Mouse (Mus musculus) C2C12 (cell line): ENCODE results near the gene Lamb2. TPM values are rescaled to one million over a fixed set of nuclear protein-coding genes. Genes with fewer than 3 reads are reported as not detected.
A peak's percentile ranks its signal among the peaks of the same experiment; 100 is the strongest.

Source experiments
- H3K27me3 ChIP-seq: one replicate; pipeline ENCODE4 v1.6.1; 2011; ENCODE audit not compliant: control insufficient read depth, insufficient read depth, insufficient read length
- H3K36me3 ChIP-seq: one replicate; pipeline ENCODE4 v1.6.1; 2011; ENCODE audit not compliant: control insufficient read depth, insufficient read depth
- H3K4me3 ChIP-seq: one replicate; pipeline ENCODE4 v1.5.1; 2011; ENCODE audit warnings: mild to moderate bottlenecking, control low read depth; ENCODE audit not compliant: poor library complexity, insufficient read depth, severe bottlenecking
- H3K79me2 ChIP-seq: one replicate; pipeline ENCODE4 v1.6.1; 2011; ENCODE audit not compliant: control insufficient read depth, insufficient read depth
- H3K79me3 ChIP-seq: one replicate; pipeline ENCODE4 v1.6.1; 2011; ENCODE audit warnings: low read depth, control low read depth
- H3ac ChIP-seq: one replicate; pipeline ENCODE3; 2011; ENCODE audit warnings: low read depth; ENCODE audit not compliant: control insufficient read depth, insufficient read length
- CEBPB ChIP-seq: IDR thresholded peaks from one replicate; pipeline ENCODE4 v1.6.1; 2011; ENCODE audit warnings: low read depth, mild to moderate bottlenecking, control low read depth, moderate library complexity
- CTCF ChIP-seq: IDR thresholded peaks from one replicate; pipeline ENCODE4 v1.5.1; 2011; ENCODE audit not compliant: control insufficient read depth, insufficient read depth, insufficient read length
- FOSL1 ChIP-seq: IDR thresholded peaks from one replicate; pipeline ENCODE4 v1.8.0; 2011; ENCODE audit warnings: mild to moderate bottlenecking, low read length; ENCODE audit not compliant: poor library complexity, insufficient read depth, severe bottlenecking
- MAX ChIP-seq: IDR thresholded peaks from one replicate; pipeline ENCODE4 v1.6.1; 2011; ENCODE audit warnings: mild to moderate bottlenecking, control low read depth
- MYOD1 ChIP-seq: IDR thresholded peaks from one replicate; pipeline ENCODE4 v1.6.1; 2011; ENCODE audit warnings: low read depth; ENCODE audit not compliant: control insufficient read depth, insufficient read length
- MYOG ChIP-seq: IDR thresholded peaks from one replicate; pipeline ENCODE4 v1.6.1; 2011; ENCODE audit not compliant: control insufficient read depth, insufficient read length; ENCODE audit errors: extremely low read depth
- USF1 ChIP-seq: IDR thresholded peaks from one replicate; pipeline ENCODE4 v1.6.1; 2011; ENCODE audit warnings: low read depth, mild to moderate bottlenecking, control low read depth, moderate library complexity
- polyA plus RNA-seq: library from polyadenylated mRNA; unstranded; fragments of >200 nt; fragmentation: generic; extraction: Trizol; gene quantifications from one replicate; pipeline ENCODE4 v1.2.1, GENCODE M21; 2012; ENCODE audit warnings: missing spikeins

The Lamb2 gene
- polyA plus RNA-seq, 1 experiment: 36.3 TPM

- H3K27me3 ChIP-seq: no peaks in the 10 kb centered on the region
- H3K4me3 ChIP-seq: peak overlapping the region; percentile 92
- peaks cover 18% of the 10 kb centered on the region for H3K79me3 ChIP-seq
- peak overlapping the region; percentile 38 for H3ac ChIP-seq
- peaks cover 18% of the 10 kb centered on the region for H3K36me3 ChIP-seq
- peaks cover 39% of the 10 kb centered on the region for H3K79me2 ChIP-seq
- no peak for TF ChIP-seq FOSL1
- TF ChIP-seq CEBPB: no peak
- no peak for TF ChIP-seq MAX
- TF ChIP-seq MYOD1: no peak
- no peak for TF ChIP-seq CTCF
- TF ChIP-seq MYOG: no peak
- no peak for TF ChIP-seq USF1
Observed at GRCm38 (mm10) chr9:108461675-108462074, 17.9 kb upstream of the Lamb2 start.

GRCm38 (mm10) chr9:108462192-108462591, 17.3 kb upstream of the Lamb2 start:
- Histone ChIP-seq H3K79me3 (peaks cover 18% of the 10 kb centered on the region), H3K36me3 (peaks cover 18% of the 10 kb centered on the region), H3ac (no peak overlapping the region), H3K4me3 (no peak overlapping the region), H3K27me3 (no peaks in the 10 kb centered on the region), H3K79me2 (peaks cover 39% of the 10 kb centered on the region)
- no peak for TF ChIP-seq CEBPB
- TF ChIP-seq MAX: no peak
- TF ChIP-seq CTCF: no peak
- TF ChIP-seq FOSL1: no peak
- no peak for TF ChIP-seq MYOG
- no peak for TF ChIP-seq MYOD1
- TF ChIP-seq USF1: no peak

GRCm38 (mm10) chr9:108463713-108464112, 15.8 kb upstream of the Lamb2 start:
- Histone ChIP-seq H3K36me3 (peaks cover 18% of the 10 kb centered on the region), H3K79me2 (peaks cover 39% of the 10 kb centered on the region), H3ac (no peak overlapping the region), H3K27me3 (no peaks in the 10 kb centered on the region), H3K4me3 (no peak overlapping the region), H3K79me3 (peaks cover 18% of the 10 kb centered on the region)
- TF ChIP-seq USF1 (no peak), CEBPB (no peak), MYOG (no peak), MAX (no peak), MYOD1 (no peak), CTCF (no peak), FOSL1 (no peak)

- no peaks in the 10 kb centered on the region for H3K27me3 ChIP-seq
- peaks cover 18% of the 10 kb centered on the region for H3K36me3 ChIP-seq
Observed at GRCm38 (mm10) chr9:108466219-108466618, 13.3 kb upstream of the Lamb2 start.

GRCm38 (mm10) chr9:108469430-108469829, 10.1 kb upstream of the Lamb2 start:
- H3K4me3 ChIP-seq: no peak overlapping the region
- no peaks in the 10 kb centered on the region for H3K27me3 ChIP-seq
- TF ChIP-seq CTCF: no peak
- TF ChIP-seq USF1: no peak
- no peak for TF ChIP-seq FOSL1
- TF ChIP-seq MAX: no peak
- TF ChIP-seq MYOD1: no peak
- no peak for TF ChIP-seq CEBPB
- TF ChIP-seq MYOG: no peak
- no peaks in the 10 kb centered on the region for H3K79me3 ChIP-seq
- no peaks in the 10 kb centered on the region for H3K79me2 ChIP-seq
- H3ac ChIP-seq: no peak overlapping the region
- peaks cover 11% of the 10 kb centered on the region for H3K36me3 ChIP-seq

More at GRCm38 (mm10) chr9:108466219-108466618, 13.3 kb upstream of the Lamb2 start:
- Histone ChIP-seq H3K4me3 (no peak overlapping the region), H3K79me2 (peaks cover 31% of the 10 kb centered on the region), H3K79me3 (peaks cover 12% of the 10 kb centered on the region), H3ac (no peak overlapping the region)
- TF ChIP-seq MYOD1 (no peak), MYOG (no peak), USF1 (no peak), MAX (no peak)

- Histone ChIP-seq H3K4me3 (no peak overlapping the region), H3K36me3 (peaks cover 7% of the 10 kb centered on the region), H3K79me3 (no peaks in the 10 kb centered on the region), H3K27me3 (no peaks in the 10 kb centered on the region), H3K79me2 (no peaks in the 10 kb centered on the region), H3ac (no peak overlapping the region)
- TF ChIP-seq USF1: no peak
Observed at GRCm38 (mm10) chr9:108469845-108470244, 9.7 kb upstream of the Lamb2 start.
